Mouse (Mus musculus): Measurements from ENCODE around the gene Suz12. TPM values are rescaled to one million over a fixed set of nuclear protein-coding genes. Genes with fewer than 3 reads are reported as not detected.
"Not testable (repeated sequence)": the region's sequence is repeated elsewhere in the genome, so short reads cannot be mapped to it uniquely, and the experiment has no call there.

Gene Suz12
- total RNA-seq, 2 experiments from 2014 or later, result 53.0 to 58.9 TPM

GRCm38 (mm10) chr11:79992035-79992591 is 793 bp upstream of the Suz12 start:
- no peak for DNase-seq

- DNase-seq, result peak; percentile 8
These were observed 707 bp downstream of the Suz12 start for GRCm38 (mm10) chr11:79993356-79994270.

- no peak for DNase-seq
These were observed 1.5 kb downstream of the Suz12 start for GRCm38 (mm10) chr11:79994271-79994988.

- not testable (repeated sequence) for DNase-seq
These were observed 23.6 kb downstream of the Suz12 start for GRCm38 (mm10) chr11:80016533-80016932.

GRCm38 (mm10) chr11:80019792-80020191 is 26.9 kb downstream of the Suz12 start:
- no peak for DNase-seq

- DNase-seq, result no peak
These were observed 28.4 kb downstream of the Suz12 start for GRCm38 (mm10) chr11:80021306-80021705.

- no peak for DNase-seq
These were observed 44.6 kb downstream of the Suz12 start for GRCm38 (mm10) chr11:80037495-80037894.

GRCm38 (mm10) chr11:80042615-80043418 is 49.9 kb downstream of the Suz12 start:
- peak; percentile 61 for DNase-seq

GRCm38 (mm10) chr11:80043419-80043817 is 50.5 kb downstream of the Suz12 start:
- no peak for DNase-seq

- DNase-seq, result peak; percentile 29
These were observed 54.0 kb downstream of the Suz12 start for GRCm38 (mm10) chr11:80046856-80047255.

- DNase-seq, result peak; percentile 52
These were observed 57.2 kb downstream of the Suz12 start for GRCm38 (mm10) chr11:80050088-80050487.

GRCm38 (mm10) chr11:80052456-80052855 is 59.5 kb downstream of the Suz12 start:
- DNase-seq, result no peak

GRCm38 (mm10) chr11:80053171-80053570 is 60.3 kb downstream of the Suz12 start:
- no peak for DNase-seq

GRCm38 (mm10) chr11:80054659-80055058 is 61.8 kb downstream of the Suz12 start:
- DNase-seq, result no peak

- peak; percentile 51 for DNase-seq
These were observed 63.2 kb downstream of the Suz12 start for GRCm38 (mm10) chr11:80056141-80056540.

GRCm38 (mm10) chr11:80062159-80062558 is 69.3 kb downstream of the Suz12 start:
- no peak for DNase-seq

GRCm38 (mm10) chr11:80066373-80066772 is 73.5 kb downstream of the Suz12 start:
- DNase-seq, result peak; percentile 17

GRCm38 (mm10) chr11:80067558-80067957 is 74.7 kb downstream of the Suz12 start:
- DNase-seq, result no peak

- no peak for DNase-seq
These were observed 76.9 kb downstream of the Suz12 start for GRCm38 (mm10) chr11:80069815-80070214.

GRCm38 (mm10) chr11:80071039-80071438 is 78.1 kb downstream of the Suz12 start:
- DNase-seq, result no peak

- DNase-seq, result no peak
These were observed 79.5 kb downstream of the Suz12 start for GRCm38 (mm10) chr11:80072365-80072764.

GRCm38 (mm10) chr11:80075608-80076277 is 82.8 kb downstream of the Suz12 start:
- no peak for DNase-seq

Data from heart, postnatal 4 days (tissue).